Mouse (Mus musculus): Measurements from ENCODE around the gene Chchd6.

- TF ChIP-seq CTCF (IDR thresholded peaks at IDR 0.05; ENCODE audit: low read depth) (no peak), EP300 (IDR thresholded peaks at IDR 0.05; ENCODE audit: low read depth) (no peak)
These were observed 234.6 kb downstream of the Chchd6 start for GRCm38 (mm10) chr6:89360709-89361417.

Data from liver, postnatal 0 days (tissue).